Mouse (Mus musculus) kidney, postnatal 36 days (tissue): ENCODE data around the gene Hdac2.

ENCODE experiments used
- DNase-seq, 2 experiments: peaks; one replicate each; pipeline ENCODE4 v3.0.0; 2021 to 2022; ENCODE audit warnings: mixed read lengths in 2 of 2

Gene Hdac2

DNA sequence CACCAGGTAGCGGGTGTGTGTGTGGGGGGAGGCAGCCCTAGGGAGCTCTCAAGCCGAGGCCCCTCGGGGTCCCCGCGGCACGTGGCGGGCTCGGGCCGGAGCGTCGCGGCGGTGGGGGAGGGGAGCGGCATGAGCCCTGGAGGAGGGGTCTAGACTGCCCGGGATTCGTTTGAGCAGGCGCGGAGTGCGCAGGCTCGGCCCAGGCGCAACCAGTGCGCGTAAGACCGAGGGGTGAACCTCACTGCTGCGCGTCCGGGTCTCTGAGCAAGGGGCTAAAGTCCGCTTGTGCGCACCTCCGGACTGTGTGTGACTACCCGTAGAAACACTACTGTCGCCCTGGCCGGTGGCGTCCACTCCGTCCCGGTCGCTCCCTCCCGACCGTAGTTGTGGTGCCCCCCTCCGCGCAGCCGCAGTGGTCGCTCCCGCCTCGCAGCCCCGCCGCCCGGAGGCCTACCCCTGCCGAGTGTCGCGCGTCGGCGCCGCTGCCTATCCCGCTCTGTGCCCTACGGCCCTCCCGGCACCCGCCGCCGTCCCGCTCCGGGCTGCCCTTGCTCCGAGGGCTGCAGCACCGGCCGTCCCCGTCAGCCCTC is at the start of gene Hdac2:
Gene Hdac2, plus strand, starts transcription at position 459 of the 590 bp plus-strand sequence.
- peak; percentile 84 to 92 for DNase-seq

DNA sequence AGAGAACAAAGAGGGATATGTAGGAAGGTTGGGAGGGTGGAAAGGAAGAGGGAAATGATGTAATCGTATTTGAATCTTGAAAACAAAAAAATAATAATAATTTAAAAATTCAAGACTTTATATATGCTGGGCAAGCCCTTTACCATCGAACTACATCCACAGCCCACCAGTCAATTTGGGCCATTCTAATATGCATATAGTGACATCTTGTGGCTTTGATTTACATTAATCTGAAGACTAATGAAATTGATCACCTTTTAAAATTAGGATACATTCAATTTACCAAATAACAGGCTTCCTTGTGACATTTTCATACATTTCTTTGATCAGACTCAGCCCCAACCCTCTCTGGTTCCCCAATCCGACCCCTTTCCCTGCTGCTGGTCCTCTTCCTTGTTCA is 46.1 kb upstream of the Hdac2 start:
- DNase-seq = no peak

DNA sequence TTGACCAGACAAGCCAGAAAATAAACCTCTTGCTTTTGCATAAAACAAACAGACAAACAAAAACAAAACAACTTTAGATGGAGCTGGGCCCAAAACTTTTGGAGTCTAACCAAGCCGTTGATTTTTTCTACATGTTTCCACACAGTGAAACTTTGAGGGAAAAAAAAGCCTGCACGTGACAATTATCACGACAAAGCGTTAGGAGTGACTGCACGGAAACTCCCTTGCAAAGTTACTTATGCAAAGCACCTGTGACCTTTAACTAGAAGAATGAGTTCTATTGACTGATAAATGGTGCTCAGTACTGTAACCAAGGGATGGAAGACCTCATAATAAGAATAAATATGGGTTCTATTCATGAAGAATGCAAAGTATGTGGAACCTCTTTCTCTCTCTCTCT is 38.5 kb upstream of the Hdac2 start:
- no peak for DNase-seq

GRCm38 (mm10) chr10:36936271-36936670 is 38.1 kb upstream of the Hdac2 start:
- DNase-seq = no peak

GRCm38 (mm10) chr10:36951742-36952141 is 22.6 kb upstream of the Hdac2 start:
- no peak for DNase-seq

- DNase-seq = no peak
Measured at GRCm38 (mm10) chr10:36952622-36953021, 21.7 kb upstream of the Hdac2 start.

- no peak for DNase-seq
Measured at GRCm38 (mm10) chr10:36959563-36960110, 14.7 kb upstream of the Hdac2 start.

- DNase-seq = peak in 1 of 2 experiments; percentile 11
Measured at GRCm38 (mm10) chr10:36964406-36964805, 9.9 kb upstream of the Hdac2 start.

DNA sequence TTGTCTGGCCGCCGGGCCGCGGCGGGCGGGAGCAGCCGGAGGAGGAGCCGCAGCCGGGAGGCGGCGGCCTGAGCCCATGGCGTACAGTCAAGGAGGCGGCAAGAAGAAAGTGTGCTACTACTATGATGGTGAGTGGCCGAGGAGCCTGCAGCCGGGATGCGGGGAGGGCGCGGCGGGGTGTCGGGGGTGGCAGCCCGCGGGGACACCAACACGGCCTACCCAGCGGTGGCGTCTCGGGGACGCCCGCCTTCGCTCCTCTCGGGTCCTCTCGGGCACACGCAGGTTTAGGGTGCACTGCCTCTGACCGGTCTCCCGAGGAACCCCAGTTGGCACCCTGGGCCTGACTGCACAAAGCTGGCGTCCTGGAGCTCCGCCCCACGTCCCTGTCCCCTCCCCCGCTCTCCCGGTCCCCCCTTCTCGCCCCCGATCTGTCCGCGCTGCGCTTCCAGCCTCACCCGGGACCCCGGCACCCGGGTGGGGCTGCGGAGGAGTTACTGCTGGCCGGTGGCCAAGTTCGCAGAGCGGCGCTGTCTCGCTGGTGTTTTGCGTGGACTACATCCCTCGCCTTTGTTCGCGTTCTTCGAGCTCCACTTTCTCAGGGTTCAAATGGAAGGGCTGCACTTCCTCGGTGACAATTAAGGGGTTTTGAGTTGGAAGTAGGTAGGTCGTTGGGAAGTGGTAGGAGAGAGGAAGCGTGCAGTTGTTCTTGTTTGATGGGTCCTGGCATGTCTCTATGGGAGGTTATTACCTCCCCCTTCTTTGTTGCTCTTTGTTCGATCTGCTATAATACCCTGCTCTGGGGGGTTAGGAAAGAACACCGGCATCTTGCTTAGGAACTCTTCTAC is 554 bp downstream of the Hdac2 start:
- peak; percentile 49 to 74 for DNase-seq

DNA sequence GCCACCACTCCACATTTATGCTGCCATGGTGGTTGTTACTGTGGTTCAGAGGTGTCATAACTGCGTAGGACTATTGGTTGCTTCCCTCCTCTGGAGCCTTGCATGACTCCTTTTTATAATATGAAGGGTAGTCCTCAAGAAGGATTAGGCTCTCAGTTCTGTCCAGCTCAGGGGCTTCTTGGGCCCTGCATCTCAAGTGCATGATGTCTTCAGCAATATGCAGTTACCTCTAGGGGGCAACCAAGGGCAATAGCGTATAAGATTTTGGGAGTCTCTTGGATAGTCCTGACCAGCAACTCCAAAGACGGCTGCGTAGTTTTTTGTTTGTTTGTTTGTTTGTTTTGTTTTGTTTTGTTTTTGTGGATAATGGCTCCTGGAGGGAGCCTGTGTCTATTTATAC is 7.5 kb downstream of the Hdac2 start:
- DNase-seq = no peak

GRCm38 (mm10) chr10:36992149-36992548 is 17.8 kb downstream of the Hdac2 start:
- DNase-seq = no peak

GRCm38 (mm10) chr10:37000839-37001238 is 26.5 kb downstream of the Hdac2 start:
- DNase-seq = no peak

- peak; percentile 57 to 84 for DNase-seq
Measured at GRCm38 (mm10) chr10:37014274-37015107, 40.1 kb downstream of the Hdac2 start.

DNA sequence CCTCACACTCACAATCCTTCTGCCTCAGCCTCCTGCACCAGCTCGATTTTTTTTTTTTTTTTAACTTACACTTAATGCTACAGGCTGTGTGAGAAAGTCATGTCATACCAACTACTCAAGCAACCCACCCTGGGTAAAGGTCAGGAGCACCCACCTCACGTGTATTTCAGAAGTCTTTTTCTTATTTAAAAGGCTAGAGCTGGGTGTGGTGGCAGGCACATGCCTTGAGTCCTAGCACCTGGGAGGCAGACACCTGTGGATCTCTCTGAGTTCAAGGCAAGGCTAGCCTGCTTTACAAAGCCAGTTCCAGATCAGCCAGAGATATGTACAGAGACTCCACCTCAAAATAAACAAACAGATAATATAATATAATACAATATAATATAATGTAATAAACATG is 41.4 kb downstream of the Hdac2 start:
- no peak for DNase-seq

GRCm38 (mm10) chr10:37016200-37016599 is 41.9 kb downstream of the Hdac2 start:
- DNase-seq = no peak

- DNase-seq = no peak
Measured at GRCm38 (mm10) chr10:37024301-37024700, 50.0 kb downstream of the Hdac2 start.

DNA sequence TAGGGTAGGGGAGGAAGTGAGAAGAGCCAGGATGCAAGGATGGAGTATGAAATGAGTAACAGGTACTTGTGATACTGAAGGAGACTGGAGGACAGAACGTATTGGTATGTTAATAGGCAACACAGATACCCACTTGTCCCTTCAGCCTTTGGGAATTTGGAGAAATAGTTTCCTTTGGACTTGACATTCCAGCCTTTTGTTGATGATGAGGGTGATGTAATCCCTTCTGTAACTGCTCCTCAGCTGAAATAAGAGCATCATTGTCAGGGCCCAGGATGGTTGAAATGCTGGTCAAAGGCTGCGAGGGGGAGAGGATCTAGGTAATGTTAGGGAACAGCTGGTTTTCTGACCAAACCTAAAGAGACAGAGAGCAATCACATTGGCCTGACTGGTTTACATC is 54.3 kb downstream of the Hdac2 start:
- no peak for DNase-seq

GRCm38 (mm10) chr10:37035090-37035497 is 60.8 kb downstream of the Hdac2 start:
- peak in 1 of 2 experiments; percentile 9 for DNase-seq

- DNase-seq = peak in 1 of 2 experiments; percentile 6
Measured at GRCm38 (mm10) chr10:37047661-37048098, 73.3 kb downstream of the Hdac2 start.
